Mouse (Mus musculus) splenic B cell, adult 2 months (primary cell): ENCODE data around the gene Crygn.

Experiments used
- DNase-seq: peaks from one replicate; pipeline ENCODE4 v3.0.0-alpha.2; 2011; ENCODE audit warnings: low read depth, low spot score
- H3K27me3 ChIP-seq: 2 replicates; pipeline ENCODE4 v1.6.1; 2012; ENCODE audit warnings: mild to moderate bottlenecking, low read length, moderate library complexity, mixed read lengths; ENCODE audit not compliant: control insufficient read depth, poor library complexity, insufficient read depth, severe bottlenecking
- H3K36me3 ChIP-seq: 2 replicates; pipeline ENCODE4 v1.6.1; 2012; ENCODE audit warnings: mild to moderate bottlenecking, low read length, moderate library complexity, mixed read lengths; ENCODE audit not compliant: control insufficient read depth, poor library complexity, insufficient read depth, severe bottlenecking

The Crygn gene

DNA sequence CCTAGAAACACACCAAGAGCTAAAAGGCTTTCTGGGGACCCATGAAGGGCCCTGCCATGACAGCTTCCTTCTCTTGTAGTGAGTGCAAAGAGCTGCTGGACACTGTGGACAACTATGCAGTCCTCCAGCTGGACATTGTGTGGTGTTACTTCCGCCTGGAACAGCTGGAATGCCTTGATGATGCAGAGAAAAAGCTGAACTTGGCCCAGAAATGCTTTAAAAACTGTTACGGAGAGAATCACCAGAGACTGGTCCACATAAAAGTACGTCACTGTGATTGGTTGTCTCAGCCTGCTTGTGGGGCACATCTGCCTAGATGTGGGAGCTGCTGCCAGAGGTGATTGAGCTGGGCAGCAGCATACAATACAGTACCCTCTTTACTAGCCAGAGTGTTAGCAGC, 56.5 kb downstream of the Crygn start:
- no peaks in the 10 kb centered on the region for H3K27me3 ChIP-seq
- no peak for DNase-seq

More for the DNA sequence above, 56.5 kb downstream of the Crygn start:
- peaks cover 24% of the 10 kb centered on the region for H3K36me3 ChIP-seq
